Mouse (Mus musculus) lung, postnatal 25 days (tissue): ENCODE measurements around the gene Morn1.

Experiments
- DNase-seq: peaks from one replicate; pipeline ENCODE4 v3.0.0; 2022; ENCODE audit warnings: low spot score

Morn1 gene

DNA sequence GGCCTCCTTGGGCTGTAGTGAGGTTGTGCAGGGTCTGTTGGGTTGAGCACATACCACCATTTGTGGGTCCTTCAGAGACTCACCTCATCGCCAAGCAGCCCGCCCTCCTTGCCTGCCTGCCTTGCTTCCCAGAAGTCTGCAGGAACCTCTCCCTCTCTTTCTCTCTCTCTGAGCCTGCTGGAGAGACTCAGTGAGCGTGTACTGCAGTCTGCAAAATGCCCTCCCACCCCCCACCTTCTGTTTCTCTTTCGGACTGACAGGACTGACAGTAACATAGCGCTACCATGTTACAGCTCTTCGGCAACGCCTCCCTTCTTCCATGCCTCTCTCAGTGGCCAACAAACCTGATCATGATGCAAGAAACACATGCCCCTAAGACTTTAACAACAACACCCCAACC, 103.9 kb downstream of the Morn1 start:
- no peak for DNase-seq
